Mouse (Mus musculus) small intestine, adult 2 months (tissue): ENCODE data around the gene Theg. TPM values are rescaled to one million over a fixed set of nuclear protein-coding genes. Genes with fewer than 3 reads are reported as not detected.

ENCODE experiments used
- H3K27ac ChIP-seq: fragments of 200-500 bp; 2 replicates; pipeline ENCODE4 v1.5.1; 2012; ENCODE audit warnings: low read depth, low read length, control low read depth, inconsistent platforms; ENCODE audit not compliant: insufficient read depth
- H3K27me3 ChIP-seq: fragments of 200-500 bp; 2 replicates; pipeline ENCODE4 v1.6.1; 2012; ENCODE audit warnings: mild to moderate bottlenecking, moderate library complexity, low read length, inconsistent platforms; ENCODE audit not compliant: control insufficient read depth, insufficient read depth
- H3K36me3 ChIP-seq: fragments of 200-500 bp; 2 replicates; pipeline ENCODE4 v1.6.1; 2012; ENCODE audit warnings: mild to moderate bottlenecking, low read length, control low read depth, inconsistent platforms; ENCODE audit not compliant: control insufficient read depth, insufficient read depth
- H3K4me1 ChIP-seq: fragments of 200-500 bp; 2 replicates; pipeline ENCODE4 v1.6.1; 2012; ENCODE audit warnings: low read length, inconsistent platforms, mixed read lengths; ENCODE audit not compliant: control insufficient read depth, insufficient read depth, insufficient read length
- H3K4me3 ChIP-seq: fragments of 200-500 bp; 2 replicates; pipeline ENCODE4 v1.5.1; 2012; ENCODE audit warnings: low read depth, mild to moderate bottlenecking, control low read depth, inconsistent platforms, low read length, moderate library complexity
- CTCF ChIP-seq: fragments of 200-500 bp; IDR thresholded peaks from 2 replicates; pipeline ENCODE4 v1.5.1; 2012; ENCODE audit warnings: low read depth, mild to moderate bottlenecking, control low read depth, inconsistent platforms, low read length, moderate library complexity, mixed read lengths; ENCODE audit not compliant: insufficient replicate concordance, insufficient read length; ENCODE audit errors: extremely low read depth
- POLR2A ChIP-seq: fragments of 200-500 bp; IDR thresholded peaks from 2 replicates; pipeline ENCODE4 v1.6.1; 2012; ENCODE audit warnings: low read depth, mild to moderate bottlenecking, control low read depth, inconsistent platforms, low read length, moderate library complexity
- WGBS: fragments of 180-500 bp; shearing (Covaris S2); methylation state at CpG from one replicate; pipeline ENCODE4 v1.1.7; 2018; 5-methylcytosine and 5-hydroxymethylcytosine counted together
- polyA plus RNA-seq: library from polyadenylated mRNA; depleted of rRNA; stranded (reverse); fragments of >200 nt; gene quantifications from 2 replicates; pipeline ENCODE4 v1.2.3, GENCODE M21; 2012

Gene Theg
- polyA plus RNA-seq, 1 experiment: not detected

DNA sequence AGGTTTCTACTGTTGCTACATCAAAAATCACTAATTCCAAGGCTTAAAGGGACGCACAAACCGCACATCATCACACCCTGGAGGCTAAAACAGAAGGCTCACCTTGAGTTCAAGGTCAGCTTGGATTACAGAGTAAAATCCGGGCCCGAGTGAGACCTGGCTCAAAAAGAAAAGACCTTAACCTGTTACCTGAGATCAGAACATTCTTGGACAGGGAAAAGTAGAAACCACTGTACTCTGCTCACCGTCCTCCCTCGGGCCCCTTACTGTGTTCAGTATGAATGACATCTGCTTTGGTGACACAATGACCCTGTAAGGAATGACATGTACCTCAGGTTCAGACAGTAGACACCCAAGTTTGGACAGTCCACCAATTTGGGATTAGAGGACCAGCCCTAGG, 12.3 kb downstream of the Theg start:
- TF ChIP-seq POLR2A: no peak
- TF ChIP-seq CTCF: no peak
- Histone ChIP-seq H3K4me3 (no peak overlapping the region), H3K27me3 (no peaks in the 10 kb centered on the region), H3K4me1 (no peaks in the 10 kb centered on the region), H3K36me3 (no peaks in the 10 kb centered on the region), H3K27ac (no peak overlapping the region)
- 87% methylated on average over 6 of the region's 6 CpGs for WGBS

DNA sequence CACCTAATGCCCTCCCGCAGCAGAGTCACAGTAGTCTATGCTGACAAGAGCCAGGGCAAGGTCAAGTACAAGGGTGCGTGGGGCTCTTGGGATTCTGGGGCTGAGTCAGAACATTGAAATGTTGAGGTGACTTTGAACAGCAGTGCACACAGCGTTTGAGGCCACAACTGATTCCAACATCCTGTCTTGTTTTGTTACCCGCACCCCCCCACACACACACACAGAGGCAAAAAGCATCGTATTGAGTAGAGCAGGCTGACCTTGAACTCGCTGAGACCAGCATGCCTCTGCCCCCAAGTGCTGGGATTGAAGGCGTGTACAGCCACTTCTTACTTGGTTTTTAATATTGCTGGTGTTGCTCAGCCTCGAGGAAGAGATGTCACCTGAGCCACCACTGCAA, 12.8 kb downstream of the Theg start:
- H3K36me3 ChIP-seq: no peaks in the 10 kb centered on the region
- 66% methylated on average over 8 of the region's 8 CpGs for WGBS
- H3K27ac ChIP-seq: no peak overlapping the region
- no peaks in the 10 kb centered on the region for H3K4me1 ChIP-seq
- H3K4me3 ChIP-seq: no peak overlapping the region
- TF ChIP-seq CTCF (no peak), POLR2A (no peak)
- no peaks in the 10 kb centered on the region for H3K27me3 ChIP-seq

DNA sequence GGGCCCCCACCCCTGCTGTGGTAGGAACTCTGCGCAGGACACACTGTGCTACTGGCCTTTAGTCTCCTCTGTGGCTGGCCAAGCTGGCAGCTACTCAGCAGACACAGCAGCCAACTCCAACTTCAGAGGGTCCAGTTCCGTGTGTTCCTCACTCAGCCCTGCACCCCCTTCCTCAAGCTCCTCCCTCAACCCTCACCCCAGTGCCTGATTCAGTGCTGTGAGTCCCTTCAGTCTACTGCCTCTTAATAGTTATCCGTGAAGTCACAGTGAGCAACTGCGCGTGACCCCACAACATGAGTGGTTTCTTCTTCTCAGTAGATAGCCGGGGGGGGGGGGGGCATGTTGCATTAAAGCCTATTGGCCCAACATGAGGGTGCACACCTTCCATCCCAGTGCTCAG, 13.5 kb downstream of the Theg start:
- Histone ChIP-seq H3K4me1 (no peaks in the 10 kb centered on the region), H3K27me3 (no peaks in the 10 kb centered on the region), H3K36me3 (no peaks in the 10 kb centered on the region), H3K4me3 (no peak overlapping the region), H3K27ac (no peak overlapping the region)
- WGBS: 89% methylated on average over 6 of the region's 6 CpGs
- TF ChIP-seq CTCF (no peak), POLR2A (no peak)

DNA sequence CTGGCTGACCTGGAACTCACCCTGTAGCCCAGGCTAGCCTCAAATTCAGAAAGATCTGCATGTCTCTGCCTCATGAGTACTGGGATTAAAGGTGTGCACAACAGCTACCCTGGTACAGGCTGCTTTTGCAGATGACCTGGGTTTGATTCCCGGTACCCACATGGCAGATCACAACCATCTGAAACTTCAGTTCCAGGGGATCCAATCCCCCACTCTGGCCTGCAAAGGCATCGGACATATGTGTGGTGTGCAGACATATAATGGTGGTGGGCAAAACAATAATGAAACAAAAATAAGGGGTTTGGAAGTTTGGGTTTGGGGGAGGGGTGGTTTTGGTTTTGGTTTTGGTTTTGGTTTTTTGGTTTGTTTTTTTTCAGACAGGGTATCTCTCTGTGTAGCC, 15.8 kb downstream of the Theg start:
- H3K27me3 ChIP-seq: no peaks in the 10 kb centered on the region
- TF ChIP-seq CTCF (no peak), POLR2A (no peak)
- no peaks in the 10 kb centered on the region for H3K36me3 ChIP-seq
- no peak overlapping the region for H3K27ac ChIP-seq
- 89% methylated on average over 2 of the region's 2 CpGs for WGBS
- no peaks in the 10 kb centered on the region for H3K4me1 ChIP-seq
- no peak overlapping the region for H3K4me3 ChIP-seq

DNA sequence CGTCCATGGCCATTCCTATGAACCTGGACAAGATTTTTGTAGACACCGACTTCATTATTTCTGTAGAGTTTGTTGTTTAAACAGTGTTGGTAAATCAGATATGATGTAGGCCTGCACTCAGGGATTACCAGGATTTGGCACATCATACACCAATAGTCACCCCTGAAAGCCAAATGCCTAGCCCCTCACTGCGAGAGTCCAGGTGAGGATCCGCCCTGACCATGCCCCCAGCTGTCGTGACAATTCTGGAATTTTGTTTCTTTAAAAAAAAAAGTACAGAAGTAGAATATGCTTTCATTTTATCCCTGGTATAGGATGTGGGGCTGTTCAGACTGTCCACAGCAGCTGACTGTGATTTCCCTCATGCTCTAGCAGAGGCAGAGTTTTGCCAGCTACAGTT, 17.2 kb downstream of the Theg start:
- H3K27ac ChIP-seq: no peak overlapping the region
- H3K27me3 ChIP-seq: no peaks in the 10 kb centered on the region
- 86% methylated on average over 5 of the region's 5 CpGs for WGBS
- TF ChIP-seq POLR2A: no peak
- H3K4me1 ChIP-seq: no peaks in the 10 kb centered on the region
- H3K36me3 ChIP-seq: no peaks in the 10 kb centered on the region
- H3K4me3 ChIP-seq: no peak overlapping the region

DNA sequence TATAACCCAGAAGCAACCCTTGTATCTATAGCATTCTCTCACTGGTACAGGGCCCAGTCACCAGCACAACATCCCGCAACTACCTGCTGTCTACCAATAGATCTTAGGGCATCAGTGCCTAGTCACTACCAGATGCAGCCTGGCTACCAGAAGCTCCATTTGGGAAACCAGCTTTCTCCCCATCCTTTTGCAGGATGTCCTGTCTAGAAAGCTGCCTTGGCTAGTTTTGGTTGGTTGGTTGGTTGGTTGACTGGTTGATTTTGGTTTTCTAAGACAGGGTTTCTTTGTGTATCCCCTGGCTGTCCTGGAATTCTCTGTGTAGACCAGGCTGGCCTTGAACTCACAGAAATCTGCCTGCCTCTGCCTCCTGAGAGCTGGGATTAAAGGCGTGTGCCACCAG, 27.4 kb downstream of the Theg start:
- H3K4me1 ChIP-seq: peaks cover 4% of the 10 kb centered on the region; the same call in 1 of the 2 replicates
- TF ChIP-seq CTCF (no peak), POLR2A (no peak)
- H3K36me3 ChIP-seq: no peaks in the 10 kb centered on the region
- no peak overlapping the region for H3K4me3 ChIP-seq
- H3K27me3 ChIP-seq: no peaks in the 10 kb centered on the region
- H3K27ac ChIP-seq: no peak overlapping the region
- WGBS: 82% methylated on average over 2 of the region's 2 CpGs

DNA sequence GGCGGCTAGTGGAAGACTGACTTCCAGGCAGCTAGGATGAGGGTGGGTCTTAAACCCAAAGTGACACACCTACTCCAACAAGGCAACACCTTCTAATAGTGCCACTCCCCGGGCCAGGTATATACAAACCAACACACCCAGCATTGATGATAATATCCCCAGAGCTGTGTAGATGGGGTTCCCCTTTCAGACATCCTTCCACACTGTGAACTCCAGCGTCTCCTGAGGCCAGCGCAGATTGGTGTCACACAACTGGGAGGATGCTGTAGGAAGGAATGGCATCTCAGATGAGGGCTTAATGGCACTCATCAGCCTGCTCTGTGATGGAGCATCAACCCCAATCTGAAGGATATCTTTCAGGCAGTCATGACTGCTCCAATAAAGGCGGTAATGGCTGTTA, 29.6 kb downstream of the Theg start:
- peaks cover 16% of the 10 kb centered on the region for H3K4me1 ChIP-seq
- no peaks in the 10 kb centered on the region for H3K36me3 ChIP-seq
- no peak overlapping the region for H3K27ac ChIP-seq
- no peaks in the 10 kb centered on the region for H3K27me3 ChIP-seq
- no peak overlapping the region for H3K4me3 ChIP-seq
- WGBS: 85% methylated on average over 5 of the region's 5 CpGs
- TF ChIP-seq POLR2A (no peak), CTCF (no peak)

DNA sequence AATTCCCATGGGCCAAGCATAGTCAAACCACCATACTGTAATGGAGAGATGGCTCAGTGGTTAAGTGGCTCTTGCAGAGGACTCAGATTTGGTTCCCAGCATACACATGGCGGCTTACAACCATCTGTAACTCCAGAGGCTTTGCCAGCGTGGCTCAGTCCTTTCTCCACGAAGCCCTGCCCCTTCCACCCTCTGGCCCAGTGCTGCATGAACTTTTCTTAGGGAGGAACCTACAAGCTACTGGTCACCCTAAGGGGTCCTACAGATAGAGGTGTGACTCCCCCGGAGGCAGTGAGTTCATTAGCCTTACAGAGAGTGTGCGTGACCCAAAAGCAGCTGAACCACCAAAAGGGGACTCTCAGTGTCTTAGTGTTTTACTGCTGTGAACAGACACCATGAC, 30.2 kb downstream of the Theg start:
- TF ChIP-seq POLR2A (no peak), CTCF (no peak)
- no peaks in the 10 kb centered on the region for H3K36me3 ChIP-seq
- H3K27ac ChIP-seq: no peak overlapping the region
- H3K4me3 ChIP-seq: no peak overlapping the region
- no peaks in the 10 kb centered on the region for H3K27me3 ChIP-seq
- H3K4me1 ChIP-seq: peaks cover 16% of the 10 kb centered on the region
- WGBS: 91% methylated on average over 5 of the region's 5 CpGs
